Mouse (Mus musculus) thymus, postnatal 0 days (tissue): ENCODE results near the gene Scd4. TPM values are rescaled to one million over a fixed set of nuclear protein-coding genes. Genes with fewer than 3 reads are reported as not detected.
A peak's percentile ranks its signal among the peaks of the same experiment; 100 is the strongest.

Experiments
- DNase-seq: peaks from one replicate; pipeline ENCODE4 v3.0.0-alpha.2; 2015; ENCODE audit warnings: low spot score
- microRNA-seq: library from miRNA; unstranded; fragments of <30 nt; microRNA quantifications from one replicate; pipeline ENCODE4, GENCODE M21; 2016; ENCODE audit warnings: borderline number of aligned reads
- polyA plus RNA-seq: library from polyadenylated mRNA; unstranded; fragments of >200 nt; fragmentation: Nextera tagmentation; extraction: Ambion mirVana; gene quantifications from 2 replicates; pipeline ENCODE4 v1.2.1, GENCODE M21; 2015

Gene Scd4
- polyA plus RNA-seq, 1 experiment from 2014 or later, result 0.18 TPM

DNA sequence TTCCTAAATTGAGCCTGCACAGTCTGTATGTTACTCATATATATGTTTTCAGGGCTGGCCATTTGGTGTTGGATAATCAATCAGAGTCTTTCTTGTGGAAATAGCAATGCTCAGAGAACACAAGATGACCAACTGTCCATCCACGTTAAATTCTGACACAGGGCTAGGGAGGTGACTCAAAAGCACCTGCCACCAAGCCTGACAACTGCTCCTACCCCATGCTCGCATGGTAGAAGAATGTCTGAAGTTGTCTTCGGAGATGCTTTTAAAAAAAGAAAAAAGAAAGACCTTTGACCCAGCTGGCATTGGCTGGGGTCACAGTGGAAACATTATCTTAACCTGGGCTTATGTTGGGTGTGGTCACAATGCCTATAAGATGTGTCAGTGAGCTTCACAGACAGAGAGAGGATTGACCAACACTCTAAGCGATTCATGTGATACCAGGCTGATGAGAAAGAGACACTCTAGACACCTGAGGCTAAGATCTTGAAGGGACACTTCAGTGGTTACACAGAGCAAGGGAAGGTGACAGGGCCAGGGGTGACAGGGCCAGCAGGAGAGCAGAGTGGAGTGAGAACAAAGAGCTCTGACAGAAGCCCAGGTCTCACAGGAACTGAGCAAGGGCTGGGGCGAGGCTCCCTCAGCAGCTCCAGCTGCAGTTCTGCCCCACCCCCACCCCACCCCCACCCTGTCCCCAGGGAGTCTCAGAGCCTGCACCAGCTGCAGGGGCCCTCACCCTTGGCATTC lies 44.9 kb downstream of the Scd4 start:
- peak; percentile 22 for DNase-seq

DNA sequence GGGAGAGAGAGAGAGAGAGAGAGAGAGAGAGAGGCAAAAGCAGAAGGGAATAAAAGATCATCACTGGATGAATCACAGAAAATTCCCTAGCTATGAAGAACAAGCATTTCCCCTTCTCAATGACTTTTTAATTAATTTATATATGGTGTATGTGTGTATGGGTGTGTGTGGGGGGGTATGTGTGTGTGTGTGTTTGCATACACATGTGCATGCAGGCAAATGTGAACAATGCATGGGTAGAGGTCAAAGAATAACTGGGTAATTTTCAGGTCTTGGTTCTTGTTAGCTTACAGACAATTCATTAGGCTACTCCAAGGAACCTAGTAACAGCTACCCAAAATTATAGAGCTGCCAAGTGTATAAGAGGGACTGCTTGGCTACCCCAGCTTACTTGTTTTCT lies 46.2 kb downstream of the Scd4 start:
- no peak for DNase-seq

DNA sequence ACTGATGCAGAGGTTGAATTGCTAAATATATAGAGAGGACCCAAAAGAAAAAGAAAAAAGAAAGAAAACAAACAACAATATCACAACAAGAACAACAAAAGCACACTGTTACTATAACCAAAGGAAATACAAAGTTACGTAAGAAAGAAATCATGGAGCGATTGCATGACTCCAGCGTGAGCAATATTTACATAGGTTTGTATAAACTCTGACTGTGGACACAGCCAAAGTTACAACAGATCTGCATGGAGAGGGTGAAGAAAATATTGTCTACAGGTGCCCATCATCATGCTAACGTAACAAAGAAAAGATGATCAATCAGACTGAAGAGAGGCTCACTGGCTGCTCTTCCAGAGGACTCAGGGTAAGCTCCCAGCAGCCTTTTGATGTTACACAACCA lies 47.2 kb downstream of the Scd4 start:
- no peak for DNase-seq

DNA sequence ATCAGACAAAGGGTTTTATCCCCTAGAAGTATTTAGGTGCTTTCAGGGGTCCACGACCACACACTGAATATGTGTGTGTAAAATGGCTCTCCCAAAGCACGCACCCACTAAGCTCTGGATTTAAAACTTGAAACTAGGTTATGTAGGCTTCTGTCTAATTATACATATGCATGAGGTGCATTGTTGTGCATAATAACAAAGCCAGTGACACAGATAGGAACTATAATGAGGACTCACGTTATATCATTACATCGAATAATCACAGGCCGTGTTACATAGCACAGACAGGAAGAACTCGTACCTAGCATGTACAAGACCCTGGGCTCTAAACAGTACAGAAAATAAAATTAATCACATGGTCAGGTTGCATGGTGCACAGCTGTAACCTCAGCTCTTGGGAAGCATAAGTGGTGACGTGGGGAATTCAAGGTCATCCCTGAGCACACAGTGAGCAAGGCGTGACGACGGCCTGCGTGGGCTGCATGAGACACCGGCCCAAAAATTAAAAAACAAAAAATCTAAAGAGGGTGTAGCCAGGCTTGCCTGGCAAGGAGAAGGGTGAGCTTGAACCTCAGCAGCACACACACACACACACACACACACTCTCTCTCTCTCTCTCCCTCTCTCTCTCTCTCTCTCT lies 49.9 kb downstream of the Scd4 start:
- no peak for DNase-seq

DNA sequence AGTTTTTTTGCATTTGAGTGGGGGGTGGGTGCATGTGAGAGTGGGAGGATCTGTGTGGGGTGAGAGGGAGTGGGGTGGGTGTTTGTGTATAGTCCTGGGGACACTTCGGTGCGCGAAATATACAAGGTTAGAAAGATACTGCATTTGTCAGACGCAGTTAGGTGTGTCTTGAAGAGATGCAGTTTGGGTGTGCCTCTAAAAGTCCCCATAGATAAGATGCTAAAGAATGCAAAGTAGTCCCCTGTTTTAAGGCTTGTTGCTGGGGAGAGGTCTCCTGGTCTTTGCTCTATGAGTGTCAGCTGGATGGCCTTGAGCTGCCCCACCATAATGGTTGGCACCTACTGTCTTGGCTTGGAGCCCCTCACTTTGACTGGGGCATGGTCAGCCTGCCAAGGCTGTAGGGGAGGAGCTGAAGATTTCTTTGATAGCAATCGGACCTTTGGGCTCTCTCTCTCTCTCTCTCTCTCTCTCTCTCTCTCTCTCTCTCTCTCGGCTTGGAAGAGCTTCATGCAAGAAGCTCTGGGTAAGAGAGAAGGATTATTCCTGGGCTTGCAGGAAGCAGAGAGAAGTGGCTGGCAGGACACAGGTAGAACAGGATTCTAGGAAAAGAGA lies 53.1 kb downstream of the Scd4 start:
- DNase-seq, result no peak

DNA sequence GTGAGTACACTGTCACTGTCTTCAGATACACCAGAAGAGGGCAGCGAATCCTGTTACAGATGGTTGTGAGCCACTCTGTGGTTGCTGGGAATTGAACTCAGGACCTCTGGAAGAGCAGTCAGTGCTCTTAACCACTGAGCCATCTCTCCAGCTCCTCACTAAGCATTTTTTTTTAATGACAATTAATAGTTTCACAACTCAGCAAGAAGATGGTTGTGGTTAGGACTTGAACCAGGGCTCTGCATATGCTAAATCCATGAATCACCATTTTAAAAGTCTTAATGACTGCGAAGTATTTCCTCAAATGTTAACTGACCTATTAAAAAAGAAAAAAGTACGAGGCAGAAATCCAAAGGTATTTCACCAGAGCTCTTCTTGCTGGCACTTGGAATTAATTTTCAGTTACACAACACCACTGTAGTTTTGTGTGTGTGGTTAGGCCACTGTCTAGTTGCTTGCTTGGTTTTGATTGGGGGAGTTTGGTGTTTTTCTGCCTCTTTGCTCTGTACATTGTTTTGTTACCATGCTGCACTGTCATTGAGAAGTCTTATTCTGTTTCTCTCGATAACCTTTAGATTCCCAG lies 54.3 kb downstream of the Scd4 start:
- DNase-seq, result no peak

DNA sequence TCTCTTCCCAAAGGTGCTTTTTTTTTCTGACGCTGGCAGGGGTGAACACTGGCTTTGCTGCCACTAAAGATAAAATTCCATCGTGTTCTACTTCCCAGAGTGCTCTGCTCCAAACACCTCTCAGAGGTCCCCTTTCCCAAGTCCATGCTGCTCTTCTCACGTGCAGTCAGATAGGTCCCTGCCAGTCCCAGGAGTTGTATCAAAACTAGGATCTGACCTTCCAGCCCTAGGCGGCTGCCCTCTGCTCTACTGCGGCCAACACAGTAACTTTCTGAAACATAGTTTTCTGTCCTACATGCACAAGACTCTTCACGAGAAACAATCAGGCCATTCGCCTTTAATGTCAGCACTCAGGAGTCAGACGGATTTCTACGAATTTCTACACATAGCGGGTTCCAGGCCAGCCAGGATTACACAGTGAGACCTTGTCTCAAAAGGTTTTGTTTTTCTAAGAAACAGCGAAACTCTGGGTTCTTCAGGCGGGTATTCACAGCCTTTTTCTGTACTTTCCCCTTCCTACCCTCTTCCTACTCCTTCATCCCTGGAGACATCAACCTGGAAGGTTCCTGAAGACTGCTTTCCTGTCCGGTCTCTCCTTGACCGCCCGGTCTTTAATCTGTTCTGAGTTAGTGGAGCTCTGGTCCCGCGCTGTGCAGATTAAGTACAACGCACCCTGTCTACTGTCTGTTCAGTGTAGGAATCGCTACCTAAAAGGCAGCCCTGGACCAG lies 55.0 kb downstream of the Scd4 start:
- peak; percentile 22 for DNase-seq

DNA sequence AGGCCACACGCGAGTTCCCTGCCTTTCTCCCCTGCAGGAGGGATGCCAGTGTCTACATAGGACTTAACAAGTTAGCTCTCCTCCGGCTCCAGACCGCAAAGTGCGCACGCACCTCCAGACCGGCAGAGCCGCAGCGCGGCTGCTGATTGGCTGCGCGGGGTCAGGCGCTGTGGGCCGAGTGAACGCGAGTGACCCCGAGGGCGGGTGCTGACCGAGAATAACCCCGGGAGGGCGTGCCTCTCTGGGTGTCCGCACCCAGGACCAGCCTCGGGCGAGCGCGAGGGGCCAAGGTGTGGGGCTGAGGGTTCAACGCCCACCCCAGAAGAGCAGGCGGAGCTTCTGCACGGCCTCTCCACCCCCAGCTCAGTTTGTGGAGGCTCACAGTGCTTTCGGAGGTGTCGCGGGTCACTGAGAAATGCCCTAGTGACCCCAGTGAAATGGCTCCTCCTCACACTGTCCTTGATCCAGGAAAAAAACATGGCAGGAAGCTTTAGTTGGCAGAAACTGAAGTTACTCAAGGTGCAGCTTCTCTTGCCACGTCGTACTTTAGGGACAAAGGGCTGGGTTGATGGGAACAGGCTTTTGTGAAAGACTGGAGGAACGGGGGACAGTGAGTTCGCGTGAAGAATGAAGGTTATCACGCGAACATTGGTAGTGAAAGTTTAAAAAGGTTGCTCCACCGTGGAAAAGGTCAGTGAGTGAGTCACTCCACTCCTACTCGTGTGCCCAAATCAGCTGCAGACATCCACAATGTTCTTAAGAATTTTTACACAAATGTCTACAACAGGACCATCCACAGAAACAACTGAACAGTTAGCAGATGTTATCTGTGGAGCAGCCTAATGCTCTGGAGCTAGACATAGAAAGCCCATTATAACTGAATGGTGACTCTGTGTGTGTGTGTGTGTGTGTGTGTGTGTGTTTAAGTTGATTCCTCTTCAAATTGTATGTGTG lies 55.9 kb downstream of the Scd4 start:
- peak; percentile 95 for DNase-seq

DNA sequence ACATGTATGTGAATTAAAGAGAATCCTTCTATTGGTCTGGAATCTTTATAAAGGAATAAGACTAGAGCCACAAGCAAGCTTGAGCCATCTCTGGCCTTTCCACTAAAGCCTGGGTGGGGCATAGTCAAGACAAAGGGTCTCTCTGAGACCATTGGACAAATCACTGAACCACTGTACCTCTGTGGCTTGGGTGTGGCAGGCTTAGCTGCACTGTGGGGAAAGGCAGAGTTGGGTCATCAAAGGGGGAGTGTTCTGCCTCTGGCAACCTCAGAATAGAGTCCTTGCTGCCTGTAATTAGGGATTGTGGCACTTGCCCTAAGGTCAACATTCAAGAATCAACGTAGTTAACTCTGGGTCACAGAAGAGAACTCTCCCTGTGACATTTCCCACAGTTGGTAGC lies 56.6 kb downstream of the Scd4 start:
- DNase-seq, result no peak

DNA sequence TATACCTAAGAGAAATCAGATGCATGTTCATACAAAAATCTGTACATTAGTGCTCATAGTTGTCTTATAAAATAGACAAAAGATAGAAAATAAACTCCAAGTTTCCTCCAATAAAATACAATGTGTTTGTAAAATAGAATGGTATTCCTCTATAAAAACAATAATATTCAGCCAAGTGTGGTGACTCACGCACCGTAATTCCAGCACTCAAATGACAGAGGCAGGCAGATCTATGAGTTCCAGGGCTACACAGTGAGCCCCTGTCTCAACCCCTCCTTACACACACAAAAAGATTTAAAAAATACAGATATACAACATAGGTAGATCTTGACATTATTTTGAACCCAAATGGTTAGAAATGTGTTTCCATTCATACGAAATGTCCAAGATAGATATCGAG lies 59.0 kb downstream of the Scd4 start:
- no peak for DNase-seq

DNA sequence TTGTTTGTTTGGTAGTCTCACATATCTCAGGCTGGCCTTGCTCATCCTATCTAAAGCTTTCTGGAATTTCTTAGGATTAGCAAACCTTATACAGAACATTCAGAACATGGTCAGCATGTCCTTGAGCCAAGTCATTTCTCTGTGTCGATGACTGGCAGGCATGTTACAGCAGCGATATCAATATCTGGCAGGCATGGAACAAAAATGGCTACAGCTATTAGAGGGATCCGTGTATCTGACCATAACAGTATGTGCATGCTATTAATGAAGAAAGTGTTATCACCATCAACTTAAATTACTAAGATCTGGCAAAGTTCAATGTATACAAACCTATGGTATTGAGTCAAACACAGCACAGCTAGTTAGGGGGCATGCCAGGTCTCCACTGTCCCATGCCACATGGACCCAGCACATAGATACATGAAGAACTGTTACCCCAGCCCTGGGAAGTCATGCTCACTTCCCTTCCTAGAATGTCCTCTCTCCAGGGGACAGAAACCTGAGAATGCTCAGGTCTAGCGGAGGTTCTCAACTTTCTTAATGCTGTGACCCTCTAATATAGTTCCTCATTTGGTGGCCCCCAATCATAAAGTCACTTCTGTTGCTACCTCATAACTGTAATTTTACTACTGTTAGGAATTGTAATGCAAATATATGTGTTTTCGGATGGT lies 59.6 kb downstream of the Scd4 start:
- DNase-seq, result no peak

DNA sequence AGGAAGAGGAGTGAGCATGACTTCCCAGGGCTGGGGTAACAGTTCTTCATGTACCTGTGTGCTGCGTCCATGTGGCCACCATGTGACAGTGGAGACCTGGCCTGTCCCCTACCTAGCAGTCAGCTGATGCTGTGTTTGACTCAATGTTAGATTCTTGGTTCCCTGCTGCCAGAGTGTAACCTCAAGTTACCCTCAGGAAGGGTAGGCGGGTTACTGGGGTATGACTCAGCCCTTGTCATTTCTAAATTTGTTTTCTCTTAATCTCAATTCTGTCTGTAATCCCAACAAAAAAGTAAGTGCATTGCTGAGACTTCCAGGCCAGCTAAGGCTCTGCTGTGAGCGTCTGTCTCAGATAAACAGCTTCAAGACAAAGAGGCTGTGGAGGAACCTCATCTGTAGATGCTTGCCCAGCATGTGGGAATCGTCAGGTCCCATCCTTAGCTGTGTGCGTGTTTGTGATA lies 61.1 kb downstream of the Scd4 start:
- DNase-seq, result no peak

DNA sequence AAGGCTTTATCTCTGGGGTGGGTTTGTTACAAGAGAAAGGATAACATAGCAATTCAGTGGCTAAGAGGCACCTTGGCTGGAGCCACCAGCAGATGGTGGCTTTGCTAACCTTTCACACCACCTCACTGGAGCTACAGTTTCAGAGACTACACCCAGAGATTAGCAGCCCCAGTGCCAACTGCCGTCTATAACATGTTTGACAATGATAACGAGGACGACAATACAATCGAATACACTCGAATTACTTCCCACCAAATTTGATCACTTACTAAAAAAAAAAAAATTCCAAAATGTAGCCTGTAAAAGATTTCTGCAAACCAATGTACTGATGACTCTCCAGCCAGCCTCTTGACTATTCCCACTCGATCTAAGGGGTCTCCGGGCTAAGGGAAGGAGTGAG lies 62.1 kb downstream of the Scd4 start:
- DNase-seq, result no peak

Small RNAs within 50 kb of the gene (microRNA-seq; reads per million reads assigned to microRNA genes)
- 22.9 reads per million, percentile 28 among the genes with 10 or more reads in this experiment for gene Mir5114

Other genes with a start within 250 kb of the Scd4 start
- gene Chuk, start 225.6 kb upstream of the Scd4 start, polyA plus RNA-seq, result 35.4 and 42.2 TPM in 2 replicates
- gene Cwf19l1, start 197.2 kb upstream of the Scd4 start, polyA plus RNA-seq, result 37.6 and 38.8 TPM in 2 replicates
- gene Bloc1s2, start 186.6 kb upstream of the Scd4 start, polyA plus RNA-seq, result 121 and 128 TPM in 2 replicates
- gene Pkd2l1, start 140.7 kb upstream of the Scd4 start, polyA plus RNA-seq, result 0.10 and 0.16 TPM in 2 replicates
- gene Scd3, start 129.8 kb upstream of the Scd4 start, polyA plus RNA-seq, result 0.15 and 0.29 TPM in 2 replicates
- gene Scd2, start 39.4 kb upstream of the Scd4 start, polyA plus RNA-seq, result 68.8 and 69.7 TPM in 2 replicates
- 1.0 and 1.5 TPM in 2 replicates for gene Scd1, start 74.8 kb downstream of the Scd4 start, polyA plus RNA-seq
- 4.3 and 4.5 TPM in 2 replicates for gene Wnt8b, start 160.4 kb downstream of the Scd4 start, polyA plus RNA-seq
- gene Sec31b, start 212.8 kb downstream of the Scd4 start, polyA plus RNA-seq, result 0.81 and 0.82 TPM in 2 replicates
- gene Gm20538, start 219.7 kb downstream of the Scd4 start, polyA plus RNA-seq, result not detected in 2 replicates
- 489 and 499 TPM in 2 replicates for gene Ndufb8, start 222.3 kb downstream of the Scd4 start, polyA plus RNA-seq
- gene Hif1an, start 229.8 kb downstream of the Scd4 start, polyA plus RNA-seq, result 17.8 and 25.8 TPM in 2 replicates